Mouse (Mus musculus) ovary, adult 18-20 months (tissue): ENCODE data around the gene Tesk1.

Source experiments
- DNase-seq: peaks from one replicate; pipeline ENCODE4 v3.0.0; 2022; ENCODE audit warnings: low spot score, mixed read lengths

Tesk1 gene

DNA sequence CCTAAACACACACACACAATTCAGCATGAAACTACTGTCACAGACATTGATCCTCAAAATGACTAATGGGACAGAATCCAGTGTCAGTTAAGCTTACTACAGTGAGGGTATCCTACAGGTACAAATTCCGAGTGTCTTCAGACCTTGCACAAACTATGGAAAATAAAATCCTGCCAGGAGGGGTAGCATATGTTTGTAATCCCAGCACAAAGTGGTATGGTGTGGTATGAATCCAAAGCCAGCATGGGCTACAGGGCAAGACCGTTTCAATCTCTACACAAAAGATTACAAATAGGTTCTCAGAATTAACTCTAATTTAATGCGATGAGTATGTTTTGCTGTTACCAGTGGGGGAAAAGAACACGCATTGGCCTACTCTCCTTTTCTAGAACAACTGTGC, at the start of gene Tesk1:
Gene Tesk1, plus strand, starts transcription at position 301 of the 400 bp plus-strand sequence.
- DNase-seq, result no peak

DNA sequence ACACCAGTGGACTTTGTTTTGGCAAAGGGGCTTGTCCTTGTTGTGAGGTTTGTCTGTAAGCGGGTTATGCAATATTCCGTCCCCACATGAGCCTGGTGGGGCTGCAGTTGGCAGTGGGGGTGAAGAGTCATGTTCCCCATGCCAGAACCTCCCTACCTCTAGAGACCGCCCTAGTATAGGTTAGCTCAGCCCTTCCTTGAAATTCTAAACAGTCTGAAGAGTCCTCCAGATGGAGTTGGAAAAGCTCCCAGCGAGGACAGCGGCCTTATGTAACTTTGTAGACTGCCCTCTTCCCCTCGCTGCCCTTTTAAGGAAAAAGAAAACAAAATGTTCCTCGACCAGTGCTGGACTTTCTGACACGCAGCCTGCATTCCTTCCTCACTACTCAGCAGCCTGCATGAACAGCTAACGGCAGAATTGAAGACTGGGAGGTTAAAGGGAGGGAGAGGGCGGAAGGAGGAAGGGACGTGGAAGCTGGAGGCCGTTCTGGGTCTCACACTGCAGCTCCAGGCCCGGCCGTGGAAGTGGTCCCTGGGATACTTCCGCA, 47.3 kb upstream of the Tesk1 start:
- DNase-seq, result peak; percentile 83

DNA sequence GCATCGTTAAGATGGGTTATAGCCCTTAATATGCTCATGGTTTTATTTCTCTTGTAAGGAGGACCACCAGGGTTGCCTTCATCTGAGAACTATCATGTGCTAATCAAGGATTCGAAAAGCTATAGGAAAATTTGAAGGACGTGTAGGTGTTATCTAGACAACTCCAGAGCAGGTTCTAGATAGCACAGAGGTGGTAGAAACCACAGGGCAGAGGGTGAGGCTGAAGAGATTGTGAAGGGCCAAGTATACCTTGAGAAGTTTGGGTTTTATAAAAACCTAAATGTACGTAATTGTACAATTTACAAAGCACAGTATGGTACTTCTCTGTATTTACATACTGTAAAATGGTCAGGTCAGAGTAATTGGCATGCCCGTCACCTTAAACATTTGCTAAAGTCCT, 46.6 kb upstream of the Tesk1 start:
- no peak for DNase-seq

DNA sequence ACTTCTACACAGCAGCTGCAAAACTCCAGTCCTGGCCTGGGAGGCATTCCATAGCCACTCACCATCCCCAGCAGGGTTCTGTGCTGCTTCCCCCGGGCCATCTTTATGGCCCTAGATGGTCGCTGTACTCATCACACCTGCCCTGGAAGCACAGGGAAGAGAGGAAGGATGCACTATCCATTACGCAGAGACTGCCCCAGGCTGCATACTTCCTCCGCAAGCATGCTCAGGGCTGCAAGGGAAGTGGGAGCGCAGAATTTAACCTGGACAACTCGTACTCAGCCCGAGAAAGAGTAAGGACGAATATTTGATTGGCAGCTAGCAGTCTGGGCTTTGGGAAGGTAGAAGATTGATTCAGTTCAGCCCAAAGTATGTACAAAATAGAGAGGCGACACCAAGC, 45.9 kb upstream of the Tesk1 start:
- no peak for DNase-seq

DNA sequence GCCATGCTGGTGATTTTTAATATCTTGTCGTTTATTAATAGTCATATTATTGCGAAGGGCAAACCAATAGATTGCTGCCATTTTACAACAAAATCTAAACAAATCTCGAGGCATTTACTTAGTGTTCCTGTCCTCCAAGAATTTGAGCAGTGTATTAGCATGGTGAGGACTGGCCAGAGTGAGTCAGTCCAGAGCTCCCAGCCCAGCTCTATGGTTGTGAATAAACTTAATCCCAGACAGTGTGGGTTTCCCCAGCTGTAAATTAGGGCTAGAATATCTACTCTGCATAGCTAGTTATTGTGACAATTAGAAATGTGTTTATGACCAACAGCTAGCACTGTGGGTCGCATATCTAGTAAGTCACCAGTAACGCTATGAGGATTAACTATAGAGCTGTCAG, 45.4 kb upstream of the Tesk1 start:
- DNase-seq, result no peak

DNA sequence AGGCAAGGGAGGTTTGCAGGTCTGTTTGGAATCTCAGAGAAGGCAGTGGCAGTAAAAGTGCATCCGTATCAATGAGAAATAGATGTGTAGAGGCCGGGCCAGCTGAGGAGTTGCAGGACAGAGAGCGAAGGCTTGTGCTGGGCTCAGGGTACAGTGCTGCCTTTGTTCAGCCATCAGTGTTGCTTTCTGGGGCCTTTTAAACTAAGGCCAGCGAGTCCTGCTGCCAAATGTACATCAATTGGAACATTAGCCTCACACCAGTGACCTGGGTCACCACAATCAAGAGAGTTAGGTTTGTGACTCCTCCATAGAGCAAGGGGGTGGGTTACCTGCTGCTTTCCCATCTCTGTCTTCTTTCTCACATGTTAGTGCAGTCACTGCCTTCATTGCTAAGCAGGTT, 43.7 kb upstream of the Tesk1 start:
- no peak for DNase-seq

DNA sequence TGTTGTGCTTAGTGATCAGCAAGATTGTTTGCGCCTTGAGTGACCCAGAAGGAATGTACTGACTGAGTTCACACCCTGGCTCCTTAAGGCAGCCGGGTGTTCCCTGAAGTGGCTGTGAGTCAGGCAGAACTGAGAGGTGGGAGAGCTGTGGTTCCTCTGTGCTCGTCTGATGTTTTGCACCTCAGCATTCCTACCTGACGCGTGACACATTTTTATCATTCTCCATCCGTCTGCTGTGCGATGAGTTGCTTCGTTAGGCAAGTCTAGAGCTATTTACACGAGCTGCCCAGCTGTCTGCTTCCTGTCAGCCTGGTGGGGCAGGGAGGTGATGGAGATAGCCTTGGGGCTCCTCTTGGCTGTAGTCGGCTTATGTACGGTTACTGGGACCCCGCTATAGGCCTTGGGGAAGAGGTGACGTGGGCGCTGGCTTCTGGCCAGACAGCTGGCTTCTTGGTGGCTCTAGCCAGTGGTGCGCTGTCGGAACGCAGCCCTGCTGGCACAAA, 42.9 kb upstream of the Tesk1 start:
- peak; percentile 50 for DNase-seq

DNA sequence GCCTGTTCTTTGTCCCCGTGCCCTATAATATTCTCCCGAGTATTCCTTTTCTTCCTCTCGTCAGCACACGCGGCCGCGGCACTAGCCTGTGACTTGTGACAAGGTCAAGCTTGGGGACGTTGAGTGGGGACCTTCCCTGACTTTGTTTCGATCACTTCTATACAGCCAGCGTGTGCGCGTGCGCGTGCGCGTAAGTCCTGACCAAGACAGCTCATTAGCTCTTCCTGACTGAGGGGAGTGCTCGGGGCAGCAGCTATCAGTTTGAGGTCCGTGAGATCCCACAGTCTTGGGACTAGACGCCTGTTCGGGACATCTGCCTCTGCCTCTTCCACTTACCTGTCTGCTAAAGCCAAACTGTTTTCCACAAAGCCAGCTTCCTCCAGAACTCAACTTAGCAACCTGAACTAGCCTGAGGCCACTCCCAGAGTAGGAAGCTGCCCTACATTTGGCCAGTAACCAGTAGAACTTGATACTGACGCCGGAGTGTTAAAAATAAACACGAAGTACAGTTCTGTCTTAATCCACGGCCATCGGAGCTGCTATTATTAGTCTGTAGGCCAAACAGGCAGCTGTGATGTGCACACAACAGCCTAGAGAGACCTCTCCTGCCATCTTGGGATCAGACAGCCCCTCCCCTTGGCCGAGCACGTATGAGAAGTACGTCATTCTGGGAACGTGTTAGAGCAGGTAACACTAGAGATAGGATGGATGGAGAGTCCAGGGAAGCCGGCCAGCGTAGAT, 42.2 kb upstream of the Tesk1 start:
- no peak for DNase-seq

DNA sequence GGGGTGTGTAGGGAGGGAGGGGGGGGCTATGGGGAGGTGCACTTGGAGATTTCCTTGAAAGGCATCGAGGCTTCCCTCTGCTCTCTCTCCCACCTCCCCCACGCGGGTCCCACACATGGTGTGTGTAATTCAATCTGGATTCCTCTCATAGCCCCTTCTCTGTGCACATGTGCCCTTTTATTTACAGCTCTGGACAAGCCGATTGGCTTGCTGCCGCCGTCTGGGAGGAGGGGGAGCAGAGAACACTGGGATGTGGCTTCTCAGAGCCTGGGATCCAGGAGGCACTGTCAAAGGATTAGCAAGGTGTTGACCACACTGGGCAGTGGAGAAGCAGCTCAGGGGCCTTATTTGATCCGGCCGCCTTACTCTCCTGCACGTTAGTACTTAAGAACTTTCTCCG, 40.8 kb upstream of the Tesk1 start:
- no peak for DNase-seq

DNA sequence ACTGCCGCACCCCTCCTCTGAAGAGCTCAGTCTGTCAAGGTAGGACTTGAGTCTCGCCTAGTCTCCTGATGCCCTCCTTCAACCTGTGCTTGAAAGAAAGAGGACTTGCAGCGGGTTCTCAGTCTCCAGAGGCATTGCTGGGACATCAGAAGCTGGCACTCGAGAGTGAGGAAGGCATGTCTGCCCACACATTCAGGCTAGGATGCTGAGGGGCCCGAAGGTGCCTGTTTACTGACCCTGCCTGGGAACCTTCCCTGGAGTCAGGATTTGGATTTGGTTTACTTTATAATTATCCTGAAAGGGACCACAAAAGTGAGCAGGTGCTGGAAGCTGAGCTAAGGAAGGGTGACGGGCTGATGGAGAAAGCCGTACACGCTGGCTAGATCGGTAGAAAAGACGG, 40.3 kb upstream of the Tesk1 start:
- DNase-seq, result no peak

DNA sequence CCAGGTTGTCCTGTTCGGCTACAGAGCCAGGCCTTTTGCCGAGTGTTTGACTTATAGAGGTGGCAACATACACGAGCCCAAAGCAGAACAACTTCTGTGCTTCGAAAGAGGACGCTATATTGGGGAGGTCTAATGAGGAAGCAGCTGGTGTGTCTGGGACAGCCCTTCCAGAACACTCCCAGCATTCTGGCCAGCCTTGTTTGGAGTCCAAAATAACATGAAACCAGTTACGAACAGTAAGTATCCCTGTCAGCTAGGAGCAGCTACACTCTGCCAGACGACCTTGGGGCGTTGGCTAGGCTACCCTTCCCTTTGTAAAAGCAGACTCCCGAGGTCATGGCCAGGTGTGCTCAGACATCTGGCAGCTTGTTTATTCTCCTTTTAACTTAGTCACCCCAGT, 39.5 kb upstream of the Tesk1 start:
- DNase-seq, result peak; percentile 58

DNA sequence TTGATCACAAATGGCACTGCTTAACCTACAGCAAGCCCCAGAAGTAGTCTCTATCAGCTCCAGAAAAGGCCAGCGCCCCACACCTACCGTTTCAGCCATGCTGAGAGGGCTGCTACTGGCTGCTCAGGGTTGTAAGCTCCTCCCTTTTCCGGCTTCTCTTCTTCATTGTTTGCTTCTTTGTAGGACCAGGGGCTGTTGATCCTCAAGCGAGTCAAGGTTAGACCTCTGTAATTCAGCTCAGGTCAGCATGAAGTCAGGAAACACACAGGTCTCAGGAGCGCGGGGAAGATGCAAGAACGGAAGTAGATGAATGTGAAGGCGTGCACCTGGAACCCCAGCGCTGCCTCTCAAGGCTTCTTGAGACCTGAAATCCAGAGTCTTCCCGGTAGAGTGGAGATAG, 37.0 kb upstream of the Tesk1 start:
- no peak for DNase-seq

DNA sequence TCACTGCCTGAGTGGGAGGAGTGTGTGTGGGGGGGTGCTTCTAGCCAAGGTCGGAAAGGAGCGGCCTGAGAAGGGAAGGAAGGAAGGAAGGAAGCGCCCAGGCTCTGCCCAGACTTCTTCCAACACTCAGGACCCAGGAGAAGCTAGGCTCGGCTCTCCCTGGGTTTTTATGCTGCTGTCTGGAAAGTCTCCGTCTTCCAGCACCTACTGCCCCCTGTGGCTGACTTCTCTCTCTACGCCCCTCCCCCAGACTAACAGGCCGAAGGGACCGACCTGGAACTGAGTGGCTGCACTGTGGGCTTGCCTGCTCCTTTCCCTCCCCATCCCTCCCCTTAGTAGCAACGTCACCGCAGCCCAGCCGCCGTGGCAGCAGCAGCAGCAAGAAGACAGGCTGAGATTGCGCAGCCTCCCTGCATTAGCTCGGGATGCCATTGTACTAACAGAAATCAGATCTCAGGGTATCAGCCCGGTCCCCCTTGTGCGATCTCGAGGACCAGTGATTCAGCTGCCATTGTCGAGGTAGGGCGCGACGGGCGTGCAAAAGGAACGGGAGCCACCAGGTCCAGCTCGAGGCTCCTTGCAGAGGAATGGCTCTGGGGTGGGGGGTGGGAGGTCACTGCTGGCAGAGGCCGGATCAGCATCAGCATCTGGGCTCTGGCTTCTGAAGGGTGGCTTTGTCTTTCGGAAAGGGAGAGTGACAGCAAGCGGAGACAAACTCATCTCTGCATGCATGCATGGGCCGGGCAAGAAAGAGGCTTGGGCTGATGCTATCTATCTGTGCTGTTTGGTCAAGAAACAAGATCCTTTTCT, 35.4 kb upstream of the Tesk1 start:
- DNase-seq, result peak; percentile 80

DNA sequence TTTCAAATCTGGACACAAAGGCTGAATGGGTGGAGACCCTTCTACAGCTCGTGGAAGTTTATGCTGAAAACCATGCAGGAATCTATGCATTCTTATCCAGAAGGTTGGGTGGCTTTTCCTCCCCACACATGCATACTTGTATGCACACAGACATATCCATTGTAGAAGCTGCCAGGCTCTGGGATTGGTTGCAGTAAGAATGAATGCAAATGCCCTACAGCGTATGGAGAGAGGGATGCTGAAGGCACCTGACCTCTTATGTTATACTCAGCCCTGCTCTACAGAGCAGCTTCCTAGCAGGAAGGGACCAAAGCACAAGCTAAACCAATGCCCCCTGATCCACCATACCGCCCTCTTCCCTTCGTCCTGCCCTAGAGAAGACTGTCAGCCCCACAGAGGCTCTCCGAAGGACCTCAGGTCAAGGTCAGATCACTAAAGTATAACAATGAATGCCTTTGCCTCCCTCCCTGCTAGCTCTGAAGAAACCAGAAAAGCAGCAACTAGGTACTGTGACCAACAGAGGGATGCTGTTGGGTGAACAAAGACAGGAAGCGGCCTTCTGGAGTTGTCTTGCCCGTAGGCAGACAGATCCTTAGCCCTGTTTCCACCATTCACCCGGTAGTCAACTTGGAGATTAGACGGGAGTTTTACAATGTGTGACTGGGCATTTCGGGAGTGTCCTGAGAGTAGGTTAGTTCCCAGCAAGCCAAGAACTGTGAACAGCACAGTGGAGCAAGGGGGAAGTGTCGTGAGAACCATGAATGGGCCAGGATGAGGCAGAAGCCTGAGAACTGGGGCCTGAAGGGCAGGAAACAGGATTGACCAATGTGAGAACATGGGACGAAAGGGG, 34.4 kb upstream of the Tesk1 start:
- no peak for DNase-seq

DNA sequence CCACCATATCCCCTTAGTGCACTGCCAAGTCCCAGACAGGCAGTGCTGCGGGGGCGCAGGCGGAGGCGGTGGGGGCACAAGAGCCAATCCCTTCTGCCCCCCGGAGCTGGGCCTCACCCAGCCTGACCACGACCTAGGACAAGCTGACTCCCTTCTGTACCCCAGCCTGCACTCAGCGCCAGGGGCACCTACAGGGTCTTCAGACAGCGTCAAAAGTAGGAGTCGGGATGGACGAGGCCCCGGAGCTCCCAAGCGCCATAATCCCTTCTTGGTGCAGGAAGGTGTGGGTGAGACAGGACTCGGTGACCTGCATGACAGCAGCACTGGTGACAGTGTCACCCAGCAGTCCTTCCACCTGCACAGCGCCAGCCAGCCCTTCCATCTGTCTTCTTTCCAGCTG, 27.0 kb upstream of the Tesk1 start:
- DNase-seq, result no peak

DNA sequence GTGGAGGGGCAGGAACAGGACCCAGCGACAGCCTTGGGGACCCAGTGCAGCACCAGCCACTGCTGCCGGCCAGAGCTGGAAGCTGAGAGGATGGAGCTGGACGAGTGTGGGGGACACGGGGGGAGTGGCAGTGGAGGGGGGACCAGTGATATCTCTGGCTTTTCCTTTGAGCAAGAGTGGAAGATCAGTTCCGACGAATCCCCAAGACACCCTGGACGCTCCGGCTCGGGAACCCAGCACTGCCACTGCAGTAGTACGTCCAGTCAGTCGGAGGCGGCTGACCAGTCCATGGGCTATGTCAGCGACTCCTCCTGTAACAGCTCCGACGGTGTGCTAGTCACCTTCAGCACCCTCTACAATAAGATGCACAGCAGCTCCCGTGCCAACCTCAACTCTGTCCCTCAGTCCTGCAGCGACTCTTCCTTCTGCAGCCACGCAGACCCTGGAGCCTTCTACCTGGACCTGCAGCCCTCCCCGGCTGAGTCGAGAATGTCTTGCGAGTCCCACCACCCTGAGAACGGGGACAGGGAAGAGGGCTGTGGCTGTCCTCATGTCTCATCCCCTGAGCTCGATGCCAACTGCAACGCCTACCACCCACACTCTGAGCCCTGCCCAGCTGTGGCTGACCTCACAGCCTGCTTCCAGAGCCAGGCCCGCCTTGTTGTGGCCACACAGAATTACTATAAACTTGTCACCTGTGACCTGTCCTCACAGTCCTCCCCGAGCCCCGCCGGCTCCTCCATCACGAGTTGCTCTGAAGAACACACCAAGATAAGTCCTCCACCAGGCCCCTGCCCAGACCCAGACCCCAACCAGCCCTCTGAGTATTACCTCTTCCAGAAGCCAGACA, 26.3 kb upstream of the Tesk1 start:
- no peak for DNase-seq

DNA sequence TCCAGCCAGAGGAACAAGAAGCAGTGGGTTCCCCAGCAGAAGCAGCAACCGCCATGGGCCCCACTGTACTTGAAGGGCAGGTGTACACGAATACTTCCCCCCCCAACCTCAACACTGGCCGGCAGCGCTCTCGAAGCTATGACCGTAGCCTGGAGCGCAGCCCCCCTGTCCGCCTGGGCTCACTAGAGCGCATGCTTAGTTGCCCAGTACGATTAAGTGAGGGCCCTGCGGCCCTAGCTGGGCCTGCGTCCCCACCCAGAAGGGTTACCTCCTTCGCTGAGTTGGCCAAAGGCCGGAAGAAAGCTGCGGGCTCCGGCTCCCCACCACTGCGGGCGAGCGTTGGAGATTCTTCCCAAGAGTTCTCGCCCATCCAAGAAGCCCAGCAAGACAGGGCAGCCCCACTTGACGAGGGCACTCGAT, 25.7 kb upstream of the Tesk1 start:
- DNase-seq, result no peak

DNA sequence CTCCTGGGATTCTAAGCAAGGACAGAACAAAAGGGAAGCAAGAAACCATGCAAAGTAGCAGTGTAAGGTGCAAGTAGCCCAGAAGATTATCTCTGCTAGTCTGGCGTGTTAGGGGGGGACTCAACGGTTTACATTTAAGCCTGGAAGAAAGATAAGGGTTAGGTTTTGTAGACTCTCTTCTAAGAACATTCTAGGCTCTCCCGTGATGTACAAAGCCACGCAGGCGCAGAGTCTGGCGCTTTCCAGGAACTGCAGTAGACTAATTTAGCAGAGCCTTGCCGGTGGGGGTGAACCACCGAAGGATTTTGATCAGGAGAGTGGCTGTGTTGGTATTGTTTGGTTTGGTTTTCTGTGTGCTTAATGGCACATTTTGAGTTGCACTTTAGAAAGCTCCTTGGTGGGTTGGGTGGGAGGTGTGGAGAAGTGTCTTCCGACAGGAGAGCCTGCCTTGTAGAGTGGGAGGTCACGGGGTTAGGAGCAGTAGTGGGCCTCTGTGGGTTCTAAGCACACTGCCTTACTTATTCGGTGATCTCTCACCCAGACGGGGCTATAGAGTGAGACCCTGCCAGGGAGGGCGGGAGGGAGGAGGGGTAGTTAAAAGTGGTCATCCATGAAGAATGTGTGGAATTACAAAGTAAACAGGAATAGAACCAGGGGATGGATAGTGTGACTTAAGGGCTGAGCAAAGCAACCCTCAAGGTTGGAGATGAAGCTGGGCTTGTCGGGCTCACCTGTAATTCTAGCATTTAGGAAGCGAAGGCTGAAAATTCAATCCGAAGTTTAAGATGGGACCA, 24.3 kb upstream of the Tesk1 start:
- DNase-seq, result no peak

DNA sequence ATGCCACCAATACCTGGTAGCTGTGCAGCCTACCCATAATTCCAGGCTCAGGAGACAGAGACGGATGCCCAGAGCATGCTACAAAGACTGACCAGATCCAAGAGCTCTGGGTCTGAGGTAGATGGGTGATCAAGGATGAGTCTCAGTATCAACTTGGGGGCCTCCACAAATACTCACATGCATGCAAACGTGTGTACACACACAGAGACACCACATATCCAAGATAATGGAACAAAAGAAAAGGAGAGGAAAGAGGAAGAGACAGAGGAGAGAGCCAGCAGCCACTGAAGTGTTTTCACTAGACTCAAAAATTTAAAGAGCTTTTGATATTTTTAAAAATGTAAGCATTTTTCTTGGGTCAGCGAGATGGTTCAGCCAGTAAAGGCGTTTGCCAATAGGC, 23.3 kb upstream of the Tesk1 start:
- DNase-seq, result no peak

DNA sequence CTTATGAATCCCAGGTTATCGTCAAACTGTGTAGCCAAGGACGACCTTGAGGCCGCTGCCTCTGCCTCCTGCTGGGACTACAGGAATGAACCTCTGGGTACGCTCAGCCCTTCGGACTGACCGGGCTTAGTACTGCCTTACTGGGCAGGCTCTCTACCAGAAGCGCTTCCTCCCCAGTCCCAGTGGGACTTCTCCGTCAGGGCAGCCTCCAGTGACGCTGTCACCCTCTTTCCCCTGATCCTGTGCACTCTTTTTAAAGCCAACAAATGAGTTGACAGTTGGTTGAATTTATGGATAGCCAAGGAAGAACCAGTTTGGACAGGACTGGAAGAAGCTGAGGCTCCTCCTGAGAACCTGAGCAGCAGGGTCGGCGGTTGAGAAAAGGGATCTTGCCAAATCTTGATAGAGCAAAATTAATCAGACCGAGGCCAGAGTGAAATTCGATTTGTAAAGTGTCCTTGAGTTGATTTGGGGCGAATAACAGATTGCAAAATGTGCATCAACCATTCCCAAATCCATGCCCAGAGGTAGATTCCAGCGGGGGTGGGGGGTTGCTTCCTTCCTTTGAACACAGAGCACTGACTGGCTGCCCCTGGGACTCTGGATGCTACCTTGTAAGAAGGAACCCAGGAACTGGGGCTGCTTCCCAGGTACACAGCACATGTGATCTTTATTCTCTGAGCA, 22.6 kb upstream of the Tesk1 start:
- no peak for DNase-seq
